Mouse (Mus musculus): Measurements from ENCODE around the gene Donson.

- TF ChIP-seq POLR2A (IDR thresholded peaks at IDR 0.05; ENCODE audit: insufficient read depth, low read depth, low read length): no peak
- no peak for TF ChIP-seq CTCF (IDR thresholded peaks at IDR 0.05)
Observed at GRCm38 (mm10) chr16:91639161-91639560, 49.4 kb downstream of the Donson start.
